Mouse (Mus musculus) regulatory T cell (primary cell): ENCODE data around the gene Krtap4-1.
"Not testable (repeated sequence)": the region's sequence is repeated elsewhere in the genome, so short reads cannot be mapped to it uniquely, and the experiment has no call there.

Experiments
- in situ Hi-C: fragments of 300-600 bp; cut with MboI, MseI; formaldehyde crosslinking; loops from one replicate; pipeline ENCODE4 v1.15.1; 2025; ENCODE audit warnings: high pct_unique_total_duplicates

Krtap4-1 gene

DNA sequence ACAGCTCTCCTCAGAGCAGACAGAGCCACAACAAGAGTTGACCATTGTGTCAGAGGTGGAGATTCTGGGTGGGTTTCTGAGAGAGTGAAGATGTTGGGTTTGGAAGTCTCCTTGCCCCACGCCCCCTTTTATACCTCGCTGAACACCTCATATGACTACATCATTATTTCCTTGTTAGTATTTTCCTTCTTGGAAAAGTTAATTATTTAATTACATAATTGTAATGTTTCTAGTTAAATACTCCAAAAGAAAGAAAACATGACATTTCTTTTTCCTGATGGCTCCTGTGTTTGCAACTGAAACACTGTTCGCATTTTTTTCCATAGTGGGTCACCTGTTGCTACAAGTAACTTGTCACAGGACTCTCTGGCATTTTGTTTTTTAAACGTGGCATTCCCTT lies at the start of gene Krtap4-1:
Gene Krtap4-1, minus strand, starts transcription at position 101 of the 400 bp plus-strand sequence.
- in situ Hi-C loops = no loop called here

DNA sequence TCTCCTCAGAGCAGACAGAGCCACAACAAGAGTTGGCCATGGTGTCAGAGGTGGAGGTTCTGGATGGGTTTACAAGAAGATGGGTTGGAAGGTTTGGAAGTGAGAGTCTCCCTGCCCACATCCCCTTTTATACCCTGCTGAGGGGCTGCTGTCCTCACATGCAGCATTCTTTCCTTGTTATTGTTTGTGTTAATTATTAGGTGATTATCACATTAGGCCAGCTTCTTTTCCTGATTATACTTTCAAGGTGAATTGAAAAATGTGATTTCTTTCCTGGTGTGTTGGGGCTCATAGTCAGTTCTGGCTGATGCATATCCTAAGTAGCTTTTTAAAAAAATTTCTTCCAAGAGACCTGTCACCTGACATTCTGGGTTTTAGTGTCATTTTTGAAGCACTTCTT lies 37.8 kb upstream of the Krtap4-1 start, which contains the start of gene Krtap4-6:
Gene Krtap4-6, minus strand, starts transcription at position 101 of the 400 bp plus-strand sequence.
- in situ Hi-C loops = no loop called here

GRCm38 (mm10) chr11:99662802-99663201 lies 34.8 kb upstream of the Krtap4-1 start:
- in situ Hi-C loops = no loop called here

DNA sequence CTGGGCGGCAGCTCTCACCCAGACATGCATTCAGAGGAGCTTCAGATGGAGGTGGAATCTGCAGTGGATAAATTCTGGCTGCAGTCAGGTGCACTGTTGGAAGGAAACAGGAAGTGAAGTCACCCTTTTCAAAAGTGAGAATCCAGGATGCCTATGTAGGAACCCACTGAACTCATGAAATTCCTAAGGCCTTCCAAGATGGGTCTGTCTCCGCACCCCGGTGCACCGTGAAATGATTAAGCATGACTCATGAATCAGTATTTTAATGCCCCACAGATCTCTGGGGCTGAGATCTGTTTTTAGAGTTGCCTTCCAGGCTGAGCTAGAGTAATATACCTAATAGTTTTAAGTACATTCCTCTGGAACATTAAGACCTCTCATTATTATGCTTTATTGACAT lies 31.2 kb upstream of the Krtap4-1 start:
- in situ Hi-C loops = no loop called here

GRCm38 (mm10) chr11:99658467-99659010 lies 30.5 kb upstream of the Krtap4-1 start, which contains the start of gene Gm11563:
TSS of gene Gm11563 (minus strand) at chr11:99658960.
- in situ Hi-C loops = not testable (repeated sequence)

DNA sequence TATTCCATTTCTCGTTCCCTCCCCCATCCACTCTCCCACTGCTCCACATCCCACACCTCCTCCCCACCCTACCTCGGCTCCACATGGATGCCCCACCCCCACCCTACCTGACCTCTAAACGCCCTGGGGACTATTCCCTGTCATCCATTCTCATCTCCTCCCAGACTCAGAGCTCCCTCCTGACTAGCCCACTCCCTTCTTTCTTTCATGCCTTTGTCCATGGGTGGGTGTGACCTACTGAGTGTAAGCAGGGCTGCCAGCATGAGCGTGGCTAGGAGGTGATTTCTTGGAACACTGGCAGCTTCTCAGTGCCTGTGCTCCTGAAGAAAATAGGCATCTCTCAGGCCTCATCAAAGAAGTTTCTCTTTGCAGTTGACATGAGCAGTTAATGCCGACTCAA lies 29.0 kb upstream of the Krtap4-1 start:
- in situ Hi-C loops = no loop called here

DNA sequence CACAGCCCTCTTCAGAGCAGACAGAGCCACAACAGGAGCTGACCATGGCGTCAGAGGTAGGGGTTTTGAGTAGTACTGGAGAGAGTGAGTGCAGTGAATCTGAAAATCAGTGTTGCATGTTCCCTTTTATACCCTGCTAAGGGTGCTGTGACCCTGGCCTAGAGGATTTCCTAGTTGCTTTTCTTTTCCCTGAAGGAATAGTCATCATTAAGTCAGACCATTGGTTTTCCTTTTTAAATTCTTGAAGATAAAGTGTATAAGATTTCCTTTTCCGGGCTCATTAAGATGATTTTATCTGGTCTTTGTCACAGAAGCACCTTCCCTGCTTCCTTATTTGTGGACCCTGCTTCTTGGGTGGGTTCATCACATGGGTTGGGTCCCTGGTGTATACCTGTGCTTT lies 22.1 kb upstream of the Krtap4-1 start, which contains the start of gene Gm11555:
Gene Gm11555, minus strand, starts transcription at position 101 of the 400 bp plus-strand sequence.
- in situ Hi-C loops = no loop called here

- in situ Hi-C loops = no loop called here
These were observed 18.4 kb upstream of the Krtap4-1 start for GRCm38 (mm10) chr11:99646444-99646843.

DNA sequence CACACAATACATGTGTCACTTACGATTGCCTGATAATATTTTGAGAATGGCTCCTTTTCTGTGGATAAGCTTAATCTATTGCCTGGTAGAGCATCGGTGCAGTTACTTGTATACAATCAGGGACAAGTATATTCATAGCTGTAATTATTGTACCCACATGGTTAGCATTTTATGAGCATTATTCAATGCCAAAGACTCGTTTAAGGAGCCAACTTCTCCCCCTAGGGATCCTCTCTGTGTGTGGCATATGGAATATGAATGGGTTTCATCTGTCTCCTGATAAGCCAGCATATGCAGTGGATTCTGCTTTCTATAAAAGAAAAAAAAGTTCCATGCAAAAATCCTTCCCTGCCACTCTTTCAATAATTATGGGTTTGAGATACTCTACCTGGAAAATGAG lies 16.3 kb upstream of the Krtap4-1 start:
- in situ Hi-C loops = no loop called here

DNA sequence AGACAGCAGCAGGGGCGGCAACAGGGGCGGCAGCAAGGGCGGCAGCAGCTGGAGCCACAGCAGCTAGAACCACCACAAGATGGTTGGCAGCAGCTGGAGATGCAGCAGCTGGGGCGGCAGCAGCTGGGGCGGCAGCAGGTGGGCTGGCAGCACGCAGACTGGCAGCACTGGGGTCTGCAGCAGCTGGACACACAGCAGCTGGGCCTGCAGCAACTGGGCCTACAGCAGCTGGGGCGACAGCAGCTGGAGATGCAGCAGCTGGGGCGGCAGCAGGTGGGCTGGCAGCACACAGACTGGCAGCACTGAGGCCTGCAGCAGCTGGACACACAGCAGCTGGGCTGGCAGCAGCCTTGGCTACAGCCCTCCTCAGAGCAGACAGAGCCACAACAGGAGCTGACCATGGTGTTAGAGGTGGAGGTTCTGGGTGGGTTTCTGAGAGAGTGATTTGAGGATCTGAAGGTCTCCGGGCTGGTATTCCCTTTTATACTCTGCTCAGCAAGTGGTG lies 15.6 kb upstream of the Krtap4-1 start, which contains the start of gene Krtap4-7:
Gene Krtap4-7, minus strand, starts transcription at position 455 of the 505 bp plus-strand sequence.
- in situ Hi-C loops = not testable (repeated sequence)

DNA sequence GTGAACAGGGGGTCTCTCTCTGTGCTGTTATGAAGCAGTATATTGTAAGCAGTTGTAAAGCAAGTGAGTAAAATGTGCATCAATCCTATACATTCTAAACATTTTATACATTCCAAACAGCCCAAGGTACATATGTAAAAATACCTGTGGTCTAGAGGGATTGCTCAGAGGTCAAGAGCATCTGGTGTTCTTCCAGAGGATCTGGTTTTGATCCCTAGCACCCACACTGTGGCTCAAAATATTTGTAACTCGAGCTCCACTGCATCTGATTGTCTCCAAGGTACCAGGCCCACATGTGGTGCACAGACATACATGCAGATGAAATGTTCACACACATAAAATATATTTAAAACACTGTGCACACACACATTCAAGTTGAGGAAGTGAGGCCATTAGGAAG lies 12.9 kb upstream of the Krtap4-1 start:
- in situ Hi-C loops = no loop called here

GRCm38 (mm10) chr11:99637086-99637485 lies 9.0 kb upstream of the Krtap4-1 start:
- in situ Hi-C loops = no loop called here

DNA sequence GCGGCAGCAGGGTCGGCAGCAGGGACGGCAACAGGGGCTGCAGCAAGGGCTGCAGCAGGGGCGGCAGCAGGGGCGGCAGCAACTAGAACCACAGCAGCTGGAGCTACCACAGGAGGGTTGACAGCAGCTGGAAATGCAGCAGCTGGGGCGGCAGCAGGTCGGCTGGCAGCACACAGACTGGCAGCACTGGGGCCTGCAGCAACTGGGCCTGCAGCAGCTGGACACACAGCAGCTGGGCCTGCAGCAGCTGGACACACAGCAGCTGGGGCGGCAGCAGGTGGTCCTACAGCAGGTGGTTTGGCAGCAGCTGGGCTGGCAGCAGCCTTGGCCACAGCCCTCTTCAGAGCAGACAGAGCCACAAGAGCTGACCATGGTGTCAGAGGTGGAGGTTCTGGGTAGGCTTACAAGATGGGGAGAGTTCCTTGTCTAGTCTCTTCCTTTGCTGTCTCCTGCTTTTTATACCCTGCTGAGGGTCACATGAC lies 6.7 kb upstream of the Krtap4-1 start, which contains the start of gene Krtap4-2:
Gene Krtap4-2, minus strand, starts transcription at position 432 of the 482 bp plus-strand sequence.
- in situ Hi-C loops = no loop called here

GRCm38 (mm10) chr11:99633293-99633692 lies 5.3 kb upstream of the Krtap4-1 start:
- in situ Hi-C loops = no loop called here

GRCm38 (mm10) chr11:99630890-99631289 lies 2.9 kb upstream of the Krtap4-1 start:
- in situ Hi-C loops = no loop called here

DNA sequence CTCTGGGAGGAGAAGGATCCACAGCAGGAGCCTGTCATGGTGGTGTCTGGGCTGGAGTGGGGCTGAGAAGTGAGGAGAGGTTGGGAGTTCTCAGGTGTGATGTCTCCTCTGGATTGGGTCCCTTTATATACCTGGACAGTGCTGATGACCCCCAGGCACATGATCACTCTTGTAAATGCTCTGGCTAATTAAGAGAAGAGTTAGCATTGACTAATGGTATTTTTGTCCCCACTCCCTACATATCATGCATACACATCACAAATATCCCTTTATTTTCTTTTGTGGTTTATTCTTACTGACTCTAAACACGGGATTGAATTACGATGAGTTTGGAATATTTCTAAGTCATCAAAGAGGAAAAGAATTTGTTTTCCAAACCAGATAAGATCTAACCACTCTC lies 7.7 kb downstream of the Krtap4-1 start, which contains the start of gene Gm11562:
Gene Gm11562, minus strand, starts transcription at position 101 of the 400 bp plus-strand sequence.
- in situ Hi-C loops = no loop called here

DNA sequence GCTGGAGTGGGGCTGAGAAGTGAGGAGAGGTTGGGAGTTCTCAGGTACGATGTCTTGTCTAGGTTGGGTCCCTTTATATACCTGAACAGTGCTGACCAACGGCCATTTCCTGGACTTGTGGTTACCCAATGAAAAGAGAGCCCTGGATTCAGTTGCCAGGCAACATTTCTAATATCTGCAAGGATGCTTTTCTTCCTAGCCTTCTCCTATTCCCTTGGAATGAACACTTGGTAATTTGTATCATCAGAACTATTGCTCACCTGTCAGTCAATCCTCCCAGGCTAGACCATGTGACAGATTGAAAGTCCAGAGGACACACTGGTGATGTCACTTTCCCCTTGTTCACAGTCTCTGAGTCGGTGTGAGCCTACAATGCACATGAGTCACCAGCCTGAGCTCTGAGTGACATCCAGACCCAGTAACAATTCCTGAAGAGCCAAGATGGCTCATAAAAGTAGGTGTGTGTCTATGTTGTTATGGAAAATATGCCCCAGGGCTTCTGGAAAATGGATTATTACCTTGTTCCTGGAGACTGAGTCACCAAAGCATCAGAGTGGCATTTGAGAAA lies 13.2 kb downstream of the Krtap4-1 start, which contains the start of gene Krtap2-4:
Gene Krtap2-4, minus strand, starts transcription at position 51 of the 568 bp plus-strand sequence.
- in situ Hi-C loops = no loop called here

DNA sequence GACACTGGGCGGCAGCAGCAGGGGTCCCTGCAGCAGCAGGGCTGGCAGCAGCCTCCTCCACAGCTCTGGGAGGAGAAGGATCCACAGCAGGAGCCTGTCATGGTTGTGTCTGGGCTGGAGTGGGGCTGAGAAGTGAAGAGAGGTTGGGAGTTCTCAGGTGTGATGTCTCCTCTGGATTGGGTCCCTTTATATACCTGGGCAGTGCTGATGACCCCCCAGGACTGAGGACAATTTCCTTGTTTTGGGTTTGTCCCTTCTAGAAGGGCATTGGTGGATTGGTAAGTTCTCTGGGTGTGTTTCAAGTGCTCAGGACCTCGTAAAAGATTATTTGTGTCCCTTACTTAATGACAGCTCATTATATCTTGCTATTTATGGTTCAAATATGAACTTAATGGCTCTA lies 17.9 kb downstream of the Krtap4-1 start, which contains the start of gene Gm11937:
Gene Gm11937, minus strand, starts transcription at position 101 of the 400 bp plus-strand sequence.
- in situ Hi-C loops = not testable (repeated sequence)

DNA sequence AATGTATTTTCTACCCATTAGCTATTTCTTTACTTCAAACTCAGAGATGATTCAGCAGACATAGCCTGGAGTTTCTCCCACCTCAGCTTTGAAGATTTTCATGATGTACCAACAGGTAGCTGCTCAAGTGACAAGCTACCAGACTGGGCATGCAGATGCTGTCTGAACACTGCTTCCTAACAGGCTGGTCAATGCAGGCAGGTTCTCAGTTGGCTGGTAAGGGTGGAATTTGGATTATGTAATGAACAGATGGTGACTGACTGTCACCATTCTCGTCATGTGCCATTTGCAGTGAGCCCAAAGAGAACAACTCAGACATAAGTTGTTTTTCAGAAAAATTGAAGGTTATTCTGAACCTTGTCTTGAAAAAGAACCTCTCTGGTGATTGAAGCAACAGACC lies 18.9 kb downstream of the Krtap4-1 start:
- in situ Hi-C loops = no loop called here

DNA sequence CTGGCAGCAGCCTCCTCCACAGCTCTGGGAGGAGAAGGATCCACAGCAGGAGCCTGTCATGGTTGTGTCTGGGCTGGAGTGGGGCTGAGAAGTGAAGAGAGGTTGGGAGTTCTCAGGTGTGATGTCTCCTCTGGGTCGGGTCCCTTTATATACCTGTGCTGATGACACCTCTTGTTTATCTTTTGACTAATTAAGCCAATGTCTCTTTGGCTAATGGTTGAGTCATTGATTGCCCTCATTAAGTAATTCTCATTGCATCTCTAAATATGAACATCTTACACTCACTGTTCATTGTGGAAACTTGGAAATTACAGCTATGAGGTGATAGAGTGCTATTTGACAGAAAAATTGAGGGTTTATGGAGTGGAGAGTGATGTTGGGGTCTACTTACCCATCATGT lies 24.8 kb downstream of the Krtap4-1 start, which contains the start of gene Gm11938:
Gene Gm11938, minus strand, starts transcription at position 101 of the 400 bp plus-strand sequence.
- in situ Hi-C loops = not testable (repeated sequence)

GRCm38 (mm10) chr11:99597742-99598141 lies 30.3 kb downstream of the Krtap4-1 start, which contains the start of gene Krtap9-3:
TSS of gene Krtap9-3 (minus strand) at chr11:99598105.
- in situ Hi-C loops = not testable (repeated sequence)

- in situ Hi-C loops = no loop called here
These were observed 37.1 kb downstream of the Krtap4-1 start, which contains the start of gene Krtap1-3 for GRCm38 (mm10) chr11:99590981-99591380. TSS of gene Krtap1-3 (minus strand) at chr11:99591339.
